Mouse (Mus musculus) testis, postnatal 14 days (tissue): ENCODE results near the gene Cnot10.
"Not testable (repeated sequence)": the region's sequence is repeated elsewhere in the genome, so short reads cannot be mapped to it uniquely, and the experiment has no call there.

ENCODE experiments used
- DNase-seq: peaks from one replicate; pipeline ENCODE4 v3.0.0; 2021; ENCODE audit warnings: low spot score

The Cnot10 gene

GRCm38 (mm10) chr9:114649371-114649770 is 9.4 kb upstream of the Cnot10 start:
- DNase-seq: no peak

- DNase-seq: not testable (repeated sequence)
These were observed 8.5 kb upstream of the Cnot10 start for GRCm38 (mm10) chr9:114648472-114648871.

- no peak for DNase-seq
These were observed 7.8 kb upstream of the Cnot10 start for GRCm38 (mm10) chr9:114647506-114648432.

- DNase-seq: no peak
These were observed 6.8 kb upstream of the Cnot10 start for GRCm38 (mm10) chr9:114646556-114647505.

- DNase-seq: no peak
These were observed 717 bp downstream of the Cnot10 start for GRCm38 (mm10) chr9:114639186-114639748.

- no peak for DNase-seq
These were observed 3.2 kb downstream of the Cnot10 start for GRCm38 (mm10) chr9:114636751-114637150.

- DNase-seq: no peak
These were observed 3.8 kb downstream of the Cnot10 start for GRCm38 (mm10) chr9:114636150-114636549.

- DNase-seq: no peak
These were observed 7.7 kb downstream of the Cnot10 start for GRCm38 (mm10) chr9:114632331-114632730.

GRCm38 (mm10) chr9:114626726-114627125 is 13.3 kb downstream of the Cnot10 start:
- no peak for DNase-seq

- DNase-seq: no peak
These were observed 15.8 kb downstream of the Cnot10 start for GRCm38 (mm10) chr9:114624178-114624577.

GRCm38 (mm10) chr9:114621149-114621548 is 18.8 kb downstream of the Cnot10 start:
- no peak for DNase-seq

GRCm38 (mm10) chr9:114614176-114614953 is 25.6 kb downstream of the Cnot10 start:
- no peak for DNase-seq

- DNase-seq: no peak
These were observed 27.0 kb downstream of the Cnot10 start for GRCm38 (mm10) chr9:114613026-114613425.

- no peak for DNase-seq
These were observed 27.4 kb downstream of the Cnot10 start for GRCm38 (mm10) chr9:114612566-114612965.

GRCm38 (mm10) chr9:114610266-114610665 is 29.7 kb downstream of the Cnot10 start:
- DNase-seq: no peak

GRCm38 (mm10) chr9:114603876-114604540 is 36.0 kb downstream of the Cnot10 start:
- DNase-seq: no peak

- DNase-seq: no peak
These were observed 38.9 kb downstream of the Cnot10 start for GRCm38 (mm10) chr9:114601096-114601495.

- DNase-seq: no peak
These were observed 55.0 kb downstream of the Cnot10 start for GRCm38 (mm10) chr9:114585017-114585345.

- peak; percentile 31 for DNase-seq
These were observed 55.6 kb downstream of the Cnot10 start for GRCm38 (mm10) chr9:114584183-114585016.

GRCm38 (mm10) chr9:114583812-114584182 is 56.2 kb downstream of the Cnot10 start:
- DNase-seq: peak; percentile 62
